Mouse (Mus musculus): Measurements from ENCODE around the gene Hapln2. TPM values are rescaled to one million over a fixed set of nuclear protein-coding genes. Genes with fewer than 3 reads are reported as not detected.

Hapln2 gene
- total RNA-seq, 2 experiments from 2014 or later, result not detected

- no peak for ATAC-seq (replicated peaks; ENCODE audit: low FRiP score, poor library complexity, severe bottlenecking)
These were observed 44.4 kb downstream of the Hapln2 start for GRCm38 (mm10) chr3:87982836-87983601.

DNA sequence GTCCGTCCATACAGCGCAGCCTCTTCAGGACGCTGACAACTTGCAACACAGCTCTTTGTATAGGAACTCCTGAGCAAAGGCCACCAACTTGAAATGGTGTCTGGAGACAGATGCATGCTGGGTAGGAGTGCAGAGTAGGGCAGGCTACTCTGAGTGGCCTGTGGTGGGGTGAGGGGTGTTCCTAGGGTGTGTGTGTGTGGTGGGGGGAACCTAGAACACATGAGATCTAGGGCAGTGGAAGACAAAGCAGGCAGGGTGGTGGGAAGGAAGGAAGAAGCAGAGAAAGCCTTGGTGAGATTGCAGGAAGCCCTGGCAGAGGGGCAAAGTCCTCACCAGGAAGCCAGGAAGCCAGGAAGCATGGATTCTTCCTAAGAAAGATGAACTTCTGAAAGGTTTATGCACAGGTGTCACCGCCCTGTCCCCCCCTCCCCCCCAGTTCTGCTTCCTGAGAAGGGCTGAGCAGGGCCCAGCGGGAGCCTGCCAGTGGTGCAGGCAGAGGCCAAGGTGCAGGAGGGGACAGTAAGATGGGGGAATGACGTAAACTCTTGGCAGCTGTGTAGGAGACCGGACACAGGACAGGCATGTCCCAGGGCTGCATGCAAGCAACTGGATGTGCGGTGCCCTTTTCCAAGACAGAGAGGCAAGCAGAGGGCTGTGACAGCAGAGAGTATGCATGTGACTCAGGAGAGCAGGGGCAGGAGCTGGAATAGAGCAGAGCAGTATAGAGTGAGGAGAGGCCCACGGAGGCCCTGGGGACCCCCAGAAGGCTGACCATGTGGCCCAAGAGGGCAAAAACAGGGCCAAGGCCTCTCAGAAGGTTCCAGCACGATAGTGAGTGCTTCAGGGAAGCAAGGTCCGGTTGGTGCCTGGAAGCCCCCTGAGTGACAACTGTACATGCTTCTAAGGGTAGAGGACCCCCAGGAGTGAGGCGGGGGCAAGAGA is 45.2 kb downstream of the Hapln2 start:
- no peak for ATAC-seq (replicated peaks; ENCODE audit: low FRiP score, poor library complexity, severe bottlenecking)

- ATAC-seq (replicated peaks; ENCODE audit: low FRiP score, poor library complexity, severe bottlenecking), result no peak
These were observed 46.1 kb downstream of the Hapln2 start for GRCm38 (mm10) chr3:87981214-87981760.

GRCm38 (mm10) chr3:87980728-87981127 is 46.7 kb downstream of the Hapln2 start:
- ATAC-seq (replicated peaks; ENCODE audit: low FRiP score, poor library complexity, severe bottlenecking), result no peak

GRCm38 (mm10) chr3:87980085-87980484 is 47.3 kb downstream of the Hapln2 start:
- ATAC-seq (replicated peaks; ENCODE audit: low FRiP score, poor library complexity, severe bottlenecking), result no peak

DNA sequence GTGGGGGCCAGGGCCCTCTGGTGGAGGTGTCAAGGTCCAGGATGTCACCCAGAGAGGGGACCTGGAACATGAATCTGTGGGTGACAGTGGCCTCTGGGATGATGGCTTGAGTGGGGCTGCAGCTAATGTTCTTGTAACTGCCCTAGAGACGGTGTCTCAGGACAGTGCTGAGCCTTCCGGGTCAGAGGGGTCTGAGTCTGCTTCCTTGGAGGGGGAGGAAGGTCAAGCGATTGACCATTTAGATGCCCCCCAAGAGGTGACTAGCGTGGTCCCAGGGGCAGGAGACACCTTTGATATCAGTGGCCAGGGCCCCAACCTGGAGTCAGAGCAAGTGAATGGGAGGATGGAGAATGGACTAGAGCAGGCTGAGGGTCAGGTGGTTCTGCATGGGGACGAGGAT is 47.9 kb downstream of the Hapln2 start:
- ATAC-seq (replicated peaks; ENCODE audit: low FRiP score, poor library complexity, severe bottlenecking), result no peak

- ATAC-seq (replicated peaks; ENCODE audit: low FRiP score, poor library complexity, severe bottlenecking), result no peak
These were observed 52.9 kb downstream of the Hapln2 start for GRCm38 (mm10) chr3:87974381-87974987.

- no peak for ATAC-seq (replicated peaks; ENCODE audit: low FRiP score, poor library complexity, severe bottlenecking)
These were observed 53.6 kb downstream of the Hapln2 start for GRCm38 (mm10) chr3:87973593-87974380.

- ATAC-seq (replicated peaks; ENCODE audit: low FRiP score, poor library complexity, severe bottlenecking), result no peak
These were observed 54.6 kb downstream of the Hapln2 start for GRCm38 (mm10) chr3:87972776-87973175.

GRCm38 (mm10) chr3:87972203-87972664 is 55.1 kb downstream of the Hapln2 start:
- ATAC-seq (replicated peaks; ENCODE audit: low FRiP score, poor library complexity, severe bottlenecking), result no peak

Other genes starting within 250 kb of the Hapln2 start
- gene Ntrk1, start 232.4 kb downstream of the Hapln2 start, total RNA-seq (2015; ENCODE audit: low replicate concordance), result not detected in 2 replicates
- not detected in 2 replicates for gene Ntrk1, start 232.4 kb downstream of the Hapln2 start, total RNA-seq (2017; ENCODE audit: low replicate concordance)
- gene Insrr, start 230.6 kb downstream of the Hapln2 start, total RNA-seq (2015; ENCODE audit: low replicate concordance), result not detected in 2 replicates
- gene Insrr, start 230.6 kb downstream of the Hapln2 start, total RNA-seq (2017; ENCODE audit: low replicate concordance), result not detected in 2 replicates
- 1.3 TPM in 1 of 2 replicates, not detected in the other for gene Pear1, start 203.3 kb downstream of the Hapln2 start, total RNA-seq (2015; ENCODE audit: low replicate concordance)
- 0.98 and 1.0 TPM in 2 replicates for gene Pear1, start 203.3 kb downstream of the Hapln2 start, total RNA-seq (2017; ENCODE audit: low replicate concordance)
- 1.3 and 1.4 TPM in 2 replicates for gene Sh2d2a, start 180.8 kb downstream of the Hapln2 start, total RNA-seq (2015; ENCODE audit: low replicate concordance)
- 0.51 and 0.83 TPM in 2 replicates for gene Sh2d2a, start 180.8 kb downstream of the Hapln2 start, total RNA-seq (2017; ENCODE audit: low replicate concordance)
- gene Prcc, start 142.0 kb downstream of the Hapln2 start, total RNA-seq (2015; ENCODE audit: low replicate concordance), result 12.6 and 17.7 TPM in 2 replicates
- gene Prcc, start 142.0 kb downstream of the Hapln2 start, total RNA-seq (2017; ENCODE audit: low replicate concordance), result 12.0 and 13.2 TPM in 2 replicates
- 255 and 262 TPM in 2 replicates for gene Hdgf, start 121.3 kb downstream of the Hapln2 start, total RNA-seq (2015; ENCODE audit: low replicate concordance)
- gene Hdgf, start 121.3 kb downstream of the Hapln2 start, total RNA-seq (2017; ENCODE audit: low replicate concordance), result 349 and 393 TPM in 2 replicates
- 68.1 and 70.4 TPM in 2 replicates for gene Mrpl24, start 108.1 kb downstream of the Hapln2 start, total RNA-seq (2015; ENCODE audit: low replicate concordance)
- 31.3 and 38.0 TPM in 2 replicates for gene Mrpl24, start 108.1 kb downstream of the Hapln2 start, total RNA-seq (2017; ENCODE audit: low replicate concordance)
- 13.3 and 16.8 TPM in 2 replicates for gene Isg20l2, start 97.3 kb downstream of the Hapln2 start, total RNA-seq (2015; ENCODE audit: low replicate concordance)
- 11.6 and 11.7 TPM in 2 replicates for gene Isg20l2, start 97.3 kb downstream of the Hapln2 start, total RNA-seq (2017; ENCODE audit: low replicate concordance)
- 2.5 and 5.0 TPM in 2 replicates for gene Rrnad1, start 96.9 kb downstream of the Hapln2 start, total RNA-seq (2015; ENCODE audit: low replicate concordance)
- gene Rrnad1, start 96.9 kb downstream of the Hapln2 start, total RNA-seq (2017; ENCODE audit: low replicate concordance), result 4.9 and 5.3 TPM in 2 replicates
- gene Crabp2, start 78.9 kb downstream of the Hapln2 start, total RNA-seq (2015; ENCODE audit: low replicate concordance), result not detected in 2 replicates
- not detected in 2 replicates for gene Crabp2, start 78.9 kb downstream of the Hapln2 start, total RNA-seq (2017; ENCODE audit: low replicate concordance)
- gene Nes, start 56.5 kb downstream of the Hapln2 start, total RNA-seq (2015; ENCODE audit: low replicate concordance), result not detected in 2 replicates
- not detected in 2 replicates for gene Nes, start 56.5 kb downstream of the Hapln2 start, total RNA-seq (2017; ENCODE audit: low replicate concordance)
- gene Bcan, start 27.4 kb downstream of the Hapln2 start, total RNA-seq (2015; ENCODE audit: low replicate concordance), result not detected in 2 replicates
- gene Bcan, start 27.4 kb downstream of the Hapln2 start, total RNA-seq (2017; ENCODE audit: low replicate concordance), result not detected in 2 replicates
- 3.6 and 8.4 TPM in 2 replicates for gene Gpatch4, start 15.5 kb upstream of the Hapln2 start, total RNA-seq (2015; ENCODE audit: low replicate concordance)
- gene Gpatch4, start 15.5 kb upstream of the Hapln2 start, total RNA-seq (2017; ENCODE audit: low replicate concordance), result 3.6 and 5.4 TPM in 2 replicates
- 11.9 and 12.2 TPM in 2 replicates for gene Naxe, start 30.9 kb upstream of the Hapln2 start, total RNA-seq (2015; ENCODE audit: low replicate concordance)
- gene Naxe, start 30.9 kb upstream of the Hapln2 start, total RNA-seq (2017; ENCODE audit: low replicate concordance), result 5.5 and 7.6 TPM in 2 replicates
- not detected in 2 replicates for gene Ttc24, start 50.7 kb upstream of the Hapln2 start, total RNA-seq (2015; ENCODE audit: low replicate concordance)
- not detected in 2 replicates for gene Ttc24, start 50.7 kb upstream of the Hapln2 start, total RNA-seq (2017; ENCODE audit: low replicate concordance)
- 29.8 and 31.4 TPM in 2 replicates for gene Iqgap3, start 54.4 kb upstream of the Hapln2 start, total RNA-seq (2015; ENCODE audit: low replicate concordance)
- 56.3 and 60.7 TPM in 2 replicates for gene Iqgap3, start 54.4 kb upstream of the Hapln2 start, total RNA-seq (2017; ENCODE audit: low replicate concordance)
- 36.9 and 37.8 TPM in 2 replicates for gene Mef2d, start 114.8 kb upstream of the Hapln2 start, total RNA-seq (2015; ENCODE audit: low replicate concordance)
- 15.3 and 16.9 TPM in 2 replicates for gene Mef2d, start 114.8 kb upstream of the Hapln2 start, total RNA-seq (2017; ENCODE audit: low replicate concordance)
- gene Rhbg, start 227.1 kb upstream of the Hapln2 start, total RNA-seq (2015; ENCODE audit: low replicate concordance), result not detected in 2 replicates
- gene Rhbg, start 227.1 kb upstream of the Hapln2 start, total RNA-seq (2017; ENCODE audit: low replicate concordance), result not detected in 2 replicates